15 mouse cellular contexts compared by ENCODE assay signal in the genomic region with DNA sequence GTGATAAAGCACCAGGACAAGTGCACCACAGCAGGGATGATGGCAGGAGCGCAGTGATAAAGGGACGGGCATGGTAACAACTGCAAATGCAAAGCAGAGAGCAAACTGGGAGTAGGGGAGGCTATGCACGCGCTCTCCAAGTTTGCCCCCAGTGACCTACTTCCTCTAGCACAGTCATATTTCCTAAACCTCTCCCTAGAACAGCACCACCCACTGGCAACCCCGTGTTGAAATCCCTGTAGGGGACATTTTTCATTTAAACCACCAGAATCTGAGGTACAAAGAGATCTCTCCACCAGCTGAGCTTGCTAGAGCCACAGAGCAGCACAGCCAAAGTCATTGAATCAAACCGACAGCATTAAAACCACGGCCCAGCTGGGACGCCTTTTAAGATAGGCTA. TPM values are rescaled to one million over a fixed set of nuclear protein-coding genes. Genes with fewer than 3 reads are reported as not detected.
A peak's percentile ranks its signal among the peaks of the same experiment; 100 is the strongest.
DNase-seq lines count a peak whose midpoint lies in the region; ATAC-seq and TF ChIP-seq lines count a peak whose summit lies in the region.
"Had no signal": no experiment of that assay in that cellular context is flagged by ENCODE, and none has a peak within 500 bp of the region (broad histone marks: within the 10 kb centered on the region; RNA-seq: fewer than 3 reads in every experiment).

No protein-coding gene starts in this region.

- TF ChIP-seq CTCF in lung, postnatal 0 days (IDR thresholded peaks at IDR 0.05): peak; percentile 28; the same call in 1 of the 2 replicates

- H3K27ac ChIP-seq in lung, postnatal 0 days (ENCODE audit: low read length): no peak overlapping the region
- H3K27ac ChIP-seq in liver, embryonic 15.5 days (replicated peaks): peak overlapping the region; percentile 98
- H3K27ac ChIP-seq: kidney, embryonic 15.5 days had no signal

- no peaks in the 10 kb centered on the region for H3K36me3 ChIP-seq in lung, postnatal 0 days (ENCODE audit: insufficient read depth, low read length)
- peaks cover 44% of the 10 kb centered on the region for H3K36me3 ChIP-seq in liver, embryonic 15.5 days (replicated peaks)

- TF ChIP-seq EP300 in lung, postnatal 0 days (IDR thresholded peaks at IDR 0.05): no peak

- H3K27me3 ChIP-seq in lung, postnatal 0 days (replicated peaks; ENCODE audit: insufficient read depth, low read length): no peaks in the 10 kb centered on the region
- H3K27me3 ChIP-seq in liver, embryonic 15.5 days: no peaks in the 10 kb centered on the region
- H3K27me3 ChIP-seq: kidney, embryonic 15.5 days had no signal

- no peak overlapping the region for H3K9ac ChIP-seq in lung, postnatal 0 days (replicated peaks; ENCODE audit: low read depth)
- peak overlapping the region; percentile 59 for H3K9ac ChIP-seq in liver, embryonic 15.5 days
- H3K9ac ChIP-seq: kidney, embryonic 15.5 days had no signal

- H3K9me3 ChIP-seq in lung, postnatal 0 days (ENCODE audit: low read length): no peaks in the 10 kb centered on the region
- H3K9me3 ChIP-seq in liver, embryonic 15.5 days (replicated peaks): no peaks in the 10 kb centered on the region
- H3K9me3 ChIP-seq: kidney, embryonic 15.5 days had no signal

- H3K4me1 ChIP-seq in lung, postnatal 0 days (ENCODE audit: insufficient read depth, low read depth, low read length): no peaks in the 10 kb centered on the region
- peaks cover 66% of the 10 kb centered on the region for H3K4me1 ChIP-seq in liver, embryonic 15.5 days (replicated peaks)

- H3K4me2 ChIP-seq in lung, postnatal 0 days (replicated peaks; ENCODE audit: low read depth, low read length): no peak overlapping the region
- peak overlapping the region; percentile 62 for H3K4me2 ChIP-seq in liver, embryonic 15.5 days
- H3K4me2 ChIP-seq: kidney, embryonic 15.5 days had no signal

- ATAC-seq in lung, postnatal 0 days: no peak
- ATAC-seq in common myeloid progenitor, adult 5-6 weeks (replicated peaks; ENCODE audit: low read depth, poor library complexity, severe bottlenecking): peak; percentile 20
- ATAC-seq in liver, embryonic 15.5 days (ENCODE audit: insufficient read depth): no peak

- WGBS in lung, postnatal 0 days: 79% methylated on average over 8 of the region's 8 CpGs
- 44% methylated on average over 8 of the region's 8 CpGs for WGBS in liver, embryonic 15.5 days (ENCODE audit: insufficient replicate concordance)

- DNase-seq in heart, adult 11 months: peak; percentile 76
- no peak for DNase-seq in heart, adult 9 months (ENCODE audit: low spot score in 2 of 2)
- DNase-seq in lung, postnatal 0 days (ENCODE audit: low spot score): peak; percentile 33
- DNase-seq in lung, postnatal 10 days: no peak
- DNase-seq in gastrocnemius, postnatal 4 days (ENCODE audit: low spot score in 2 of 2): no peak
- no peak for DNase-seq in c-Kit-positive CD71-positive TER-119-positive erythroid progenitor cells, embryonic 14.5 days (ENCODE audit: low spot score)
- DNase-seq: adrenal gland, postnatal 25 days; cerebellum, adult 11-12 months; heart, postnatal 36 days; layer of hippocampus, postnatal 36 days; lung, adult 18-20 months; midbrain, embryonic 14.5 days had no signal

- no peak overlapping the region for H3K4me3 ChIP-seq in lung, postnatal 0 days (ENCODE audit: low read depth, low read length)
- H3K4me3 ChIP-seq in liver, embryonic 15.5 days (replicated peaks): peak overlapping the region; percentile 31
- H3K4me3 ChIP-seq: kidney, embryonic 15.5 days had no signal

RNA-seq across cellular contexts. Expression of gene Ttc39a, which starts 32.7 kb away (rescaled TPM):
- 9.3 and 10.2 TPM in 2 replicates for polyA plus RNA-seq in lung, postnatal 0 days (2015; fragmentation: Nextera tagmentation; extraction: Ambion mirVana)
- 0.46 and 2.8 TPM in 2 replicates for total RNA-seq in common myeloid progenitor, adult 5-6 weeks (2017)
- 13.5 and 14.3 TPM in 2 replicates for polyA plus RNA-seq in liver, embryonic 15.5 days (2015; fragmentation: Nextera tagmentation; extraction: Ambion mirVana)
- total RNA-seq in gastrocnemius, postnatal 4 days (2021): 1 to 10 TPM in 1 of 2 experiments, under 1 TPM in 1; 0.83 to 1.2 TPM

RNA-seq across cellular contexts. Expression of gene Rnf11, which starts 45.4 kb away (rescaled TPM):
- polyA plus RNA-seq in lung, postnatal 0 days (2015; fragmentation: Nextera tagmentation; extraction: Ambion mirVana): 51.7 and 56.6 TPM in 2 replicates
- total RNA-seq in common myeloid progenitor, adult 5-6 weeks (2017): 24.7 and 29.2 TPM in 2 replicates
- 34.1 and 35.2 TPM in 2 replicates for polyA plus RNA-seq in liver, embryonic 15.5 days (2015; fragmentation: Nextera tagmentation; extraction: Ambion mirVana)
- total RNA-seq in gastrocnemius, postnatal 4 days (2021): 10 to 100 TPM; 85.1 to 88.7 TPM

Comparison
In these comparisons a context has a peak if more than half of its experiments do, and no peak if none do; other contexts are left out.
1. DNase-seq: peak in heart, adult 11 months (single experiment) and lung, postnatal 0 days (single experiment); none in heart, adult 9 months (0 of 2), lung, postnatal 10 days (single experiment), gastrocnemius, postnatal 4 days (0 of 2) and c-Kit-positive CD71-positive TER-119-positive erythroid progenitor cells, embryonic 14.5 days (single experiment).